Mouse (Mus musculus): ENCODE measurements at regions not wholly inside any gene's neighbourhood (a gene's known extent, or its start where the extent isn't known, plus 50 kb on each side); places are given as distances from the start of the nearest gene placed in this dataset.

DNA sequence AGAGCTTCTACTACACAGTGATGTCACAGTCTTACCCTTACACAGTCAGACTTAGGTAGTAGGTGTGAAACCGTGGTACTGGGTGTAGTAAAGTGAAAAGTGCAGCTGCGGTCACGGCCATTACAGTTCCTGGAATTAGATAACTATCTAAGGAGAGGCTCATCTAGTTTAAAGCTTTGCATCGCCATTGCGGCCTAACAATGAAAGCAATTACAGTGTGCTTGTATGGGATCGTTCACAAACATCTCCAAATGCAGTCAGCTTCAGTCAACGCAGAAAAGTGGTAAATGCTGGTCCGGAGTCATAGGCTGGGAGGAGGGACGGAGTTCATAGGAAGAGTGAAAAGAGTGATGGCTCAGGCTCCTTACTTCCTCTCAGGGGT lies 106.0 kb upstream of the Col1a2 start:
- DNase-seq: no peak

DNA sequence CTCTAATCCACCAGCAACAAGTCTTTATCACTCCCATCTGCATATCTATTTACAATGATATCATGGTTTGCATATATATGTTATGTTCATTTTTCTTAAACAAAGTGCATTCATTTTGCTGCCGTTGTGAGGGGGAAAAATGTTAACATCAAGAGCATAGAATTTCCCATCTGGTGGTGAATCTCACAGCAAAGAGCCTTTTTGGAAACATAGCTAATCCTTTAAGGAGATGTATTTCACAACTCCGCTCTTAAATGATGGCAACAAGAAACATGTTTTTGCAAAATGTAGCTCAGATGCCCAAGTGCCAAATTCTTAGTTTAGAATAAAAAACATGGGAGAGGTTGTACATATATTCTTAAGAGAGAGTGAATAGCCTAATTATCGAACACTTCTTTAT lies 99.3 kb upstream of the Col1a2 start:
- DNase-seq: no peak

DNA sequence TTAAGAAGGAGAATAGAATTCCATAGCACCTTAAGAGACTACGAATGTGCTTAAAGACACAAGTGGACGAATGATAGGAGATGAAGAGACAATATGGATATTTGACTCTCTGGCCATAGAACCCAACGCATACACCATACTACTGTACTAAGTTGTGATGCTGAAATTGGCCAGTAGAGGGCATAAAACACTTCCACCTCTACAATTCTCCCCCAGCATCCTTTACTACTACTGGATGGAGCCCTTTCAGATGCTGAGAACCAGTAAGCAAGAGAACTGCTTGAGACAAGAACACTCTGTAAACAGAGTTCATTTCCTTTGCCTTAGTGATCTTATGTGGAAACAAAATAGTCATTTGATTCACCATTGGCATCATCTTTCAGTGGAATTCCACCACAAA lies 96.9 kb upstream of the Col1a2 start:
- peak; percentile 35 for DNase-seq

DNA sequence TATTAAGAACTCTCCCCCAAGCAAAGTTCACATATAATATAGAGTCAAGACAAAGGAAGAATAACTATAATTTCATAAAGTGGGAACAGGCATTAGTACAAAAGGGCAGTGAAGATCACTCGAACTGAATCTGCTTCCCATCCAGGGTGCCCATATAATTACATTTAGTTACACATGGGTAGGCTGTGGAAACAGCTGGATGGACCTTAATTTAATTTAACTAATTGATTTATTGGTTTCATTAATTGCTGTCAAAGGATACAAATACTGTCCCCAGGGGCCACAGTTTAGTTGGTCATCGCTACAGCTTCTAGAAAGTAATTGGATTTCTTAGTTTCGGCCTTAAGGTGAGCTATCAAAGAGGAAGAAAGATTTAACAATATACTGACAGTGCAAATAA lies 91.4 kb upstream of the Col1a2 start:
- no peak for DNase-seq

DNA sequence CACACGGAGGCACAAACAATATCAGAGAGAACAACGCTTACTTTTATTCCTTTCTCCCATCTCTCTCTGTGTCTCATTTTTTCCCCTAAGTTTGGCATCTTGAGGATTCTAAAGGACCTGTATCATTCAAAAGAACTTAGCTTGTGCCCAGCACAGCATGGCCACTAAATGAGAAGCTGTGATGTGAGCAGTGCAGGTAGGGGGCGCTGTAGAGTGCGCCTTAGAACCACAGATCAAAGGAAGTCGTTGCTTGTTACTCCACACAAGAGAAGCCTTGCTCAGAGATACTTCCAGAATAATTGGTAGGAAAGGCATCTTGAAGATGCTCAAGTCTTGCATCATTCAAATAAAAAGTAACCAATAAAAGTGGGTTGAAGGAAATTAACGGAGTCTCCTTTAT lies 90.4 kb upstream of the Col1a2 start:
- peak; percentile 57 for DNase-seq

DNA sequence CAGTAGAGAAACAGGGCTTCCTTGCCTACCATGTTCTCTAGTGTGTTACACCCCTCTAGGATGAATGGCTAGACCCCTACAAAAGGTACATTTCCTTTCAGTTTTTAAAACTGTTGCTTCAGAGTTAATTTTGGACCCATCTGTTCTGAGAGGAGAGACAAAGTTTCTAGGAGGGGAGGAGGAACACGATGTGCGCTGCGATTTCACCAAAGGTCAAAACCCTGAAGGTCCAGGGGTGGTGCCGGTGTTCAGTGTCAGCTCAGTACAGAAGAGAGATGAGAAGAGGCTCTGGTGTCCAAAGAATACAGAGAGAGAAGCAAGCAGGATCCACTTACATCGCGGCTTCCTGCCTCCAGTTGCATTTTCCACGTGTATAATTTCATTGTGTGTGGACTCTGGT lies 89.4 kb upstream of the Col1a2 start:
- no peak for DNase-seq

DNA sequence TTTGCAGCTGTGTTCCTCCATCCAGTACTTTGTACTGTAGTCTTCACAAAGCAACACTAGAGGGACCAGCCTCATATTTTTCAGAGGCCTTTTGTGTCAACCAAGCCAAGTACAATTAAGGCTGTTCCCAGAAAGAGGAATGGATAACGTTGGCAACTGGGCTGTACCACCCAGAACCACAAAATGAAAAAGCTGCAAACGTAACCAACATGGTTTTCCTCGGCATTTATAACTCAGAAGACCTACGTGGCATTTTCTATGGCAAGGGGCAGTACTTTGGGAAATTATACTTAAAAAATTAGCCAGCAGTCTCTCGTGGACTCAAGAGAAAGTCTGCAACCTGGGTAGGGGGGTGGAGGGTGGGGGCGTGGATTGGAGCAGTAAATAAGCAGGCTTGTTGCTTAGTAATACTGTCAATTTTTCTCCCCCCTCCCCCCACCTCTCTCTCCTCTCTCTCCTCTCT lies 87.3 kb upstream of the Col1a2 start:
- no peak for DNase-seq

DNA sequence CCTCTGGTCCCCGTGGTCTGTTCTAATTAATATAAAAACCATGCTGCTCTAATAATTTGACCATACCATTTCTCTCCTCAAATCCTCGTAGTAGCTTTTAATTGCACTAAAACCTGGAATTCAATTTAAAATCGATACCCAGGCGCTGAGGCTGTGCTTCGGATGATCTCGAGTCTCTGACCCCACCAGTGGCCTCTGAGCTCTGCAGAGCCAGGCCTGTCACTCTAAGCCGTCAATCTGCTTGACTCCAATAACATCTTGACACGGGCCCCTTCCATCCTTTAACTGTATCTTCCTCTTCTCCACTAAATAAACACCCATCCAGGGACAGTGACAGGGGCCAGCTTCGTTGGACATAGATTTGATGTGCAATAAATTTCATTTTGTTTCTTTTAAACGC lies 86.2 kb upstream of the Col1a2 start:
- DNase-seq: no peak

DNA sequence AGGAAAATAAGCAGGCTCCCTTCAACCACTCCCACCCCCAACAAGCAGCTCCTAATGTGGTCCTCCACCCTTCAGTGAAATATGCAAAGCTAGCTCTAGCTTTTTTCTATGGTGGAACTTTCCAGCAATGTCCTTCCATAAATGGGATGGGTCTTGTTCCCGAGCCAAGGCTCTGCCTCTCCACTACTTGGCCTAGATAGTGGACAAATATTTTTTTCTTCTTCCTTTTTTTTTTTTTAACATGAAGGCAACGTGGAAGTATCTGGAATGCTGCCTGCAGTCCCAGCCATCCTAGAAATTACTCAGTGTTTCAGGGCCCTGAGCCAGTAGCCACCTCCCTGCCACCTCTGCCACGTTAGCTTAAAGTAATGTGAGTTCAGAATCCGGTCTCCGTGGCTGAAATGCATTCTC lies 85.7 kb upstream of the Col1a2 start:
- DNase-seq: peak; percentile 67

DNA sequence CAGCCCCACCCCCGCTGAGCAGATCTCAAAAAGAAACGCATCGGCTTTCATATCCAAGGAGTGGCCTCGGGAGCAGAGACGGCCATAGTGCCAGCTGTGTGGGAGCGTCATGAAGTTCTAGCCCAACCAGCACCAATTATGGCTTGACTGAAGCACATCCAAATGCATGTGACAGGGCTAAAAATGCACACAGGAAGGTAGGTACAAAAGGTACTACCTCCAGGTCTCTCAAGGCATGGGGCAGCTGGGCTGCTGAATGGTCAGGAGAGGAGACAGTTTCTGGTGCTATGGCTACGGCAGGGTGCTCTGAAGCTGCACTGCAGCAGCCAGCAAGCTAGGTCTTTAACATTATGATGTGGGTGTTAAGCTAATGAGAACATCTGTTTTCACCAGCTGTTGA lies 83.1 kb upstream of the Col1a2 start:
- peak; percentile 16 for DNase-seq

DNA sequence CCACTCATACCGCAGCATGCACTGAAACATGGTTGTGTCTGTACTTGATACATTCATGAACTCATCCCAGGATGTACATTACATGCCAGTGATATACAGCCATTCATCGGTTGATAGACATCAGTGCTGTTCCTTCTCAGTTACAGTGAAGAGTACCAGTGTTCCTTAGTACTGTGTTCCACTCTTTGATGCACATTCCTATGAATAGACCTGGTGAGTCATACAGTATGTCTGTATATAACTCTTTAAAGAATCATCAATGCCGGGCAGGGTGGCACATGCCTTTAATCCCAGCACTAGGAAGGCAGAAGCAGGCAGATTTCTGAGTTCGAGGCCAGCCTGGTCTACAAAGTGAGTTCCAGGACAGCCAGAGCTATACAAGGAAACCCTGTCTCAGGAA lies 77.5 kb upstream of the Col1a2 start:
- no peak for DNase-seq

DNA sequence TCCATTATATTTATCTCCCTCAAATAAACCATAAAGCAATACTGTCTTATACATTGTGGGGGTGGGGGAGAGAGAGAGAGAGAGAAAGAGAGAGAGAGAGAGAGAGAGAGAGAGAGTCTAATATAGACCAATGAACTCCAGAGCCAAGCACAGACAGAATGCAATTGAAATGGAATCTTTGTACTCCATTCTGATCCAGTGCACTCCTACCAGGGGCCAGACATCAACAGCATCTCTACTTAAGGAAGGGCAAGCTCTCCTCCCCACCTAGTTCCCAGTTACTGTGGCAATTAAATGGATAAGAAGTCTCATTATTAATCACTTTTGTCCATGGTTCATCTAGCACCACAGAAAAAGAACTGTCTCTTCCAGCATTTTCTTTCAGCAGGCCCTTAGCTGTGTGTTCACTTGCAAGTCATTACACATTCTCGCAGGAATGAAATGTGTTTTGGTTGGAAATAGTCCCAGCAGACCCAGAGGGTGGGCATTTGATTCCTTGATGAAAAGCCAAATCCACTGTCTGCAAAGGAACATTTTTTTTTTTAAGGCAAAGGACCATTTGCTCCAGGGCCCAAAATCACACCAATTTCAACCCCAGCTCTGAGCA lies 73.8 kb upstream of the Col1a2 start:
- no peak for DNase-seq

DNA sequence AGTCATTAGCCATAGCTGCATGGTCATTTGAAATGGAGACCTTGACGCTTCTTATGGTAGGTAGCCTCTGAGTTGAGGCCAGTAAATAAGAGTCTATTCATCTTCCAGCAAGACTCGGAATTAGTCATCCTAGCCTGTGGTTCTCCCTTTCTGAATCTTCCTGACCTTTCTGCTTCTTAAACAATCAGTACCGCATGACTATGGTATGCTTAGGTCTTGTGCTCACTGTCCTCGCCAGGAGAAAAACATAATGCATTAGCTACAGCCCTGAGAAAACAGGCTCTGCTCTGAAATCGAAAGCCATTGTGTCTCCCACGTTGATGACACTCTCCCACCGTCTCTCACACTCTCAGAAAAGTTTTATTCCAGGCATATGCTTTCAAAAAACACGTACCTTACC lies 72.4 kb upstream of the Col1a2 start:
- no peak for DNase-seq

DNA sequence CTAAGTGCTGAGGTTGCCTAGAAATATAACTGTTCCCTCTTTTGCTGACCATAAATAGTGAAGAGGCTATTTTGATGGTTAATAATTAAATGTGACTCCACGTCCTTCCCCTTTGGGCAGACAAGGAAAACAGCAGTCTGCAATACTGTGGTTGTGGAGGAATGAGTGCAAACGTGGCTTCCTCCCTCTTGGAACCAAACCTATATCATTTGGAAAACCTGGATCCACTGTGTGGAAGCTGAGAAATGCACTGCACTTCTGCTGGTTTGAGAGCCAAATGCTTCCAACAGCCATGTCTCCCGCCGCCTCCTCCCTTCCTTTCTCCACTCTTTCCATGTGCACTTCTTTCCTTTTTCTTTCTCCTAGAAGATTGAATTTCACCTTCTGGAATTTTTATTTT lies 68.2 kb upstream of the Col1a2 start:
- no peak for DNase-seq

DNA sequence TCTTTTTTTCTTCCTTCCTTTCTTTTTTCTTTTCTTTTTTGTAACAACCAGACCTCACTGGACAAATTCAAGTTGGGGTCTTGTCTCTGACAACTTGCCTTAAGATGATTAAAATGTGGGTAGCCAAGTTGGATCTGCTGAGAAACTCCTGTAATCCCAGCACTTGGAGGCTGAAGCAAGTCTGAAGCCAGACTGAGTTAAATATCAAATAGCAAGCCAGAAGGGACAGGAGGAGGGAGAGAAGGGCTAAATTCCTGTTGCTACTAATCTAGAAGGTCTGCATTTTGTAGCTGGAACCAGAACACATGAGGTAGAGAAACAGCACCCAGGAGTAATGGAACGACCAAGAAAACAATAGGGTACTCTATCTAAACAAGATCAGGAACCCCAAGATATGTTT lies 67.7 kb upstream of the Col1a2 start:
- no peak for DNase-seq

DNA sequence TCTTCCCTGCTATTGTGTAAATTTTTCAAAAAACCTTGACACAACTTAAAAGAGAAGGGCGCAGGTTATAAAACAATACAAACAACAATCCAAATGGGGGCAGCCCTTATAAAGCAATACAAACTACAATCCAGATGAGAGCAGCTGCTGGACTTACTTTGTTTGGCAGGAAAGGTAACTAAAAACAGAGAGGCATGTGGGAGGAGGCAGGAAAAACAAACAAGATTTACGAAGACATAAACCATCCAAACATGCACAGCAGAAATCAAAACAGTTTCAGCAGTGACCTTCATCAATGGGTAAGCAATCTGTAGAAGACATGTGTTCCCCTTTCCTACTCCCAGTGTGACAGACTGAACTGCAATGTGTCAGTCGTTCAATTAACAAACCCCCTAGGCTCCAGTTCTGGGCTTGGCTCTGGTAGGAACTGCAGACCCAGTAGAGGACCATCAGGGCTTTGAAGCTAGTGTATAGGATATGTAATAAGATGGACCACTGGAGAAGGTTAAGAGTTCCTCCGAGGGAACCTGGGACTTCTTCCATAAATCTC lies 62.9 kb upstream of the Col1a2 start:
- no peak for DNase-seq

DNA sequence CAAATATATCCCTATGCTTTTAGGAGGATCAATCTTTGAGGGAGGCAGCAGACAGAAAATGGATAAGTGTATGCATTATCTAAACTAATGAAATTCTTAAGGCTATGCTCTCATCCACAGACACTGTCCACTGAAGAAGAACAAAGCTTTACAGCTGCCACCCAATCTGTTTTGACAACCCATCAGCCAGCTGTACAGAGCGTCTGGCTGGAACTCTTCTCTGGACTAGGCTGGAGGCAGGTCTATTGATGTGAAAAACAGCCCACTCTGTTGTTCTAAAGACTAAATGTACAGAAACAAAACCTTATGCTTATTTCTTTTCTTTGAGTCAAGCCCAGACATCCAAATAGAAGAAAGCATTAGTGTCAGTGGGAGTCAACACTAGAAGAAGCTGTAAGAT lies 58.7 kb upstream of the Col1a2 start:
- DNase-seq: no peak

DNA sequence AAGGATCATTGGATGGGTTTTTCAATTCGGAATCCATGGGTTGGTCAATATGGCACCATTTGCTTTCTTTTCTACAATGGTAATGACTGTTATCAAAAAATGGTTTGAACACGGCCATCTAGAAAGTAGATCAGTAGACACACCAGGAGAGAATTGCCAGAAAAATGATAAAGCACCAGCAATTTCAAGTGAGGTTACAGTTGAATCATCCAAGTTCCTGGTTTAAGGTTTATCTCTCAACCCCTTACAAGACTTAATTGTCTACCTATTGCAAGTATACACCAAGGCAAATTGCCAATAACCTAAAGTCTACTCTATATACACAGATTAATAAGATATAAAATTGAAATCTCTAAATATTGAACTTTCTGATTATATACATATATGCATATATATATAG lies 53.4 kb upstream of the Col1a2 start:
- DNase-seq: no peak
